Mouse (Mus musculus): ENCODE measurements at regions not wholly inside any gene's neighbourhood (a gene's known extent, or its start where the extent isn't known, plus 50 kb on each side); places are given as distances from the start of the nearest gene placed in this dataset.

GRCm38 (mm10) chr15:40367026-40367425 lies 232.9 kb downstream of the 9330182O14Rik start:
- DNase-seq (ENCODE audit: low spot score) (no peak), ATAC-seq (ENCODE audit: low FRiP score, low TSS enrichment) (no peak)
- 22% methylated on average over 1 of the region's 1 CpGs for WGBS
- Histone ChIP-seq H3K4me3 (ENCODE audit: low read depth, low read length) (no peak overlapping the region), H3K27me3 (ENCODE audit: control insufficient read depth, insufficient read depth, low read length) (no peaks in the 10 kb centered on the region), H3K9ac (ENCODE audit: low read length) (no peak overlapping the region), H3K4me1 (replicated peaks; ENCODE audit: control insufficient read depth, insufficient read depth) (no peaks in the 10 kb centered on the region), H3K9me3 (ENCODE audit: control insufficient read depth, low read length) (no peaks in the 10 kb centered on the region), H3K27ac (replicated peaks) (no peak overlapping the region), H3K36me3 (ENCODE audit: control insufficient read depth, insufficient read depth, low read length) (no peaks in the 10 kb centered on the region), H3K4me2 (replicated peaks; ENCODE audit: low read depth) (no peak overlapping the region)
- TF ChIP-seq EP300 (optimal IDR thresholded peaks at IDR 0.05) (no peak), CTCF (IDR thresholded peaks at IDR 0.05; ENCODE audit: low read depth) (no peak)

GRCm38 (mm10) chr15:40368746-40369145 lies 234.6 kb downstream of the 9330182O14Rik start:
- ATAC-seq (ENCODE audit: low FRiP score, low TSS enrichment) = no peak
- no peaks in the 10 kb centered on the region for H3K27me3 ChIP-seq (ENCODE audit: control insufficient read depth, insufficient read depth, low read length)
- H3K36me3 ChIP-seq (ENCODE audit: control insufficient read depth, insufficient read depth, low read length) = no peaks in the 10 kb centered on the region
- no peaks in the 10 kb centered on the region for H3K9me3 ChIP-seq (ENCODE audit: control insufficient read depth, low read length)
- no peak for DNase-seq (ENCODE audit: low spot score)
- no peak overlapping the region for H3K4me2 ChIP-seq (replicated peaks; ENCODE audit: low read depth)
- no peak overlapping the region for H3K27ac ChIP-seq (replicated peaks)
- WGBS = 64% methylated on average over 3 of the region's 3 CpGs
- TF ChIP-seq EP300 (optimal IDR thresholded peaks at IDR 0.05) (no peak), CTCF (IDR thresholded peaks at IDR 0.05; ENCODE audit: low read depth) (no peak)
- H3K4me1 ChIP-seq (replicated peaks; ENCODE audit: control insufficient read depth, insufficient read depth) = no peaks in the 10 kb centered on the region
- no peak overlapping the region for H3K9ac ChIP-seq (ENCODE audit: low read length)
- no peak overlapping the region for H3K4me3 ChIP-seq (ENCODE audit: low read depth, low read length)

- no peak for ATAC-seq (ENCODE audit: low FRiP score, low TSS enrichment)
- no peak for DNase-seq (ENCODE audit: low spot score)
- whole genome bisulfite sequencing = 93% methylated on average over 4 of the region's 4 CpGs
- no peak overlapping the region for H3K27ac ChIP-seq (replicated peaks)
- H3K4me3 ChIP-seq (ENCODE audit: low read depth, low read length) = no peak overlapping the region
- no peaks in the 10 kb centered on the region for H3K27me3 ChIP-seq (ENCODE audit: control insufficient read depth, insufficient read depth, low read length)
- no peak overlapping the region for H3K9ac ChIP-seq (ENCODE audit: low read length)
- no peaks in the 10 kb centered on the region for H3K4me1 ChIP-seq (replicated peaks; ENCODE audit: control insufficient read depth, insufficient read depth)
- H3K36me3 ChIP-seq (ENCODE audit: control insufficient read depth, insufficient read depth, low read length) = no peaks in the 10 kb centered on the region
- no peak overlapping the region for H3K4me2 ChIP-seq (replicated peaks; ENCODE audit: low read depth)
- no peaks in the 10 kb centered on the region for H3K9me3 ChIP-seq (ENCODE audit: control insufficient read depth, low read length)
- no peak for TF ChIP-seq CTCF (IDR thresholded peaks at IDR 0.05; ENCODE audit: low read depth)
These were observed 237.3 kb downstream of the 9330182O14Rik start for GRCm38 (mm10) chr15:40371486-40371885.

GRCm38 (mm10) chr15:40386526-40386925 lies 252.4 kb downstream of the 9330182O14Rik start:
- no peak overlapping the region for H3K4me2 ChIP-seq (replicated peaks; ENCODE audit: low read depth)
- no peak overlapping the region for H3K9ac ChIP-seq (ENCODE audit: low read length)
- H3K4me3 ChIP-seq (ENCODE audit: low read depth, low read length) = no peak overlapping the region
- no peaks in the 10 kb centered on the region for H3K4me1 ChIP-seq (replicated peaks; ENCODE audit: control insufficient read depth, insufficient read depth)
- H3K36me3 ChIP-seq (ENCODE audit: control insufficient read depth, insufficient read depth, low read length) = no peaks in the 10 kb centered on the region
- no peaks in the 10 kb centered on the region for H3K27me3 ChIP-seq (ENCODE audit: control insufficient read depth, insufficient read depth, low read length)
- no peak for TF ChIP-seq CTCF (IDR thresholded peaks at IDR 0.05; ENCODE audit: low read depth)
- no peak for TF ChIP-seq EP300 (optimal IDR thresholded peaks at IDR 0.05)
- no peak for ATAC-seq (ENCODE audit: low FRiP score, low TSS enrichment)
- H3K27ac ChIP-seq (replicated peaks) = no peak overlapping the region
- WGBS = 71% methylated on average over 2 of the region's 2 CpGs
- DNase-seq (ENCODE audit: low spot score) = no peak
- H3K9me3 ChIP-seq (ENCODE audit: control insufficient read depth, low read length) = no peaks in the 10 kb centered on the region

- H3K27me3 ChIP-seq (ENCODE audit: control insufficient read depth, insufficient read depth, low read length) = no peaks in the 10 kb centered on the region
- H3K36me3 ChIP-seq (ENCODE audit: control insufficient read depth, insufficient read depth, low read length) = no peaks in the 10 kb centered on the region
- 42% methylated on average over 2 of the region's 2 CpGs for WGBS
- DNase-seq (ENCODE audit: low spot score) (no peak), ATAC-seq (ENCODE audit: low FRiP score, low TSS enrichment) (no peak)
- no peak overlapping the region for H3K4me2 ChIP-seq (replicated peaks; ENCODE audit: low read depth)
- H3K27ac ChIP-seq (replicated peaks) = no peak overlapping the region
- no peak overlapping the region for H3K4me3 ChIP-seq (ENCODE audit: low read depth, low read length)
- TF ChIP-seq EP300 (optimal IDR thresholded peaks at IDR 0.05) = no peak
- TF ChIP-seq CTCF (IDR thresholded peaks at IDR 0.05; ENCODE audit: low read depth) = no peak
- H3K9ac ChIP-seq (ENCODE audit: low read length) = no peak overlapping the region
- H3K4me1 ChIP-seq (replicated peaks; ENCODE audit: control insufficient read depth, insufficient read depth) = no peaks in the 10 kb centered on the region
- H3K9me3 ChIP-seq (ENCODE audit: control insufficient read depth, low read length) = no peaks in the 10 kb centered on the region
These were observed 253.6 kb downstream of the 9330182O14Rik start for GRCm38 (mm10) chr15:40387746-40388145.

- no peak for TF ChIP-seq EP300 (optimal IDR thresholded peaks at IDR 0.05)
- no peak for TF ChIP-seq CTCF (IDR thresholded peaks at IDR 0.05; ENCODE audit: low read depth)
- Histone ChIP-seq H3K4me3 (ENCODE audit: low read depth, low read length) (no peak overlapping the region), H3K27me3 (ENCODE audit: control insufficient read depth, insufficient read depth, low read length) (no peaks in the 10 kb centered on the region), H3K36me3 (ENCODE audit: control insufficient read depth, insufficient read depth, low read length) (no peaks in the 10 kb centered on the region), H3K9ac (ENCODE audit: low read length) (no peak overlapping the region), H3K4me2 (replicated peaks; ENCODE audit: low read depth) (no peak overlapping the region), H3K9me3 (ENCODE audit: control insufficient read depth, low read length) (no peaks in the 10 kb centered on the region), H3K27ac (replicated peaks) (no peak overlapping the region), H3K4me1 (replicated peaks; ENCODE audit: control insufficient read depth, insufficient read depth) (no peaks in the 10 kb centered on the region)
- ATAC-seq (ENCODE audit: low FRiP score, low TSS enrichment) (no peak), DNase-seq (ENCODE audit: low spot score) (no peak)
- WGBS = 57% methylated on average over 2 of the region's 2 CpGs
These were observed 254.6 kb downstream of the 9330182O14Rik start for GRCm38 (mm10) chr15:40388806-40389205.
